Mouse (Mus musculus): ENCODE data around the gene Cnot6. TPM values are rescaled to one million over a fixed set of nuclear protein-coding genes. Genes with fewer than 3 reads are reported as not detected.
A peak's percentile ranks its signal among the peaks of the same experiment; 100 is the strongest.

The Cnot6 gene
- polyA plus RNA-seq, 1 experiment, result 10.8 TPM

DNA sequence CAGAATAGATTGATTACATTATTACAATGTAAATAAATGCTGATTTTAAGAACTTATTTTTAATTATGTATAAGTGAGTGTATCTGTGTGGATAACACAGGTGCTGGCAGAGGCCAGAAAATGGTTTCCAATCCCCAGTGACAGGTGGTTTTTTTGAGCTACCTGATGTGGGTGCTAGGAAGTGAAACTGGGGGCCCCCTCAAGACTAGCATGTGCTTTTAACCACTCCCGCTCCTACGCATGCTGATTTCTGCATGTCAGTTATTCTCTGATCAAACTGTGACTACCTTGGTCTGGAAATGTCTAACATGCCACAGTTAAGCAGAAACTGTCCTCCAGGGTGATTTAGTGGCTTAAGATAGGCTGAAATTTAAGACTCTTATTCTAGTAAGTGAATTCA lies 16.1 kb downstream of the Cnot6 start:
- H3K4me3 ChIP-seq (ENCODE audit: insufficient read depth, low read depth, low read length), result no peak overlapping the region
- H3K4me1 ChIP-seq (ENCODE audit: control insufficient read depth, insufficient read depth, insufficient read length, low read length), result peaks cover 4% of the 10 kb centered on the region; the same call in 1 of the 2 replicates
- H3K27ac ChIP-seq (replicated peaks; ENCODE audit: low read depth, low read length), result no peak overlapping the region

GRCm38 (mm10) chr11:49695695-49696094 lies 16.8 kb downstream of the Cnot6 start:
- Histone ChIP-seq H3K4me3 (ENCODE audit: insufficient read depth, low read depth, low read length) (no peak overlapping the region), H3K27ac (replicated peaks; ENCODE audit: low read depth, low read length) (no peak overlapping the region)

GRCm38 (mm10) chr11:49695013-49695412 lies 17.5 kb downstream of the Cnot6 start:
- Histone ChIP-seq H3K4me3 (ENCODE audit: insufficient read depth, low read depth, low read length) (no peak overlapping the region), H3K27ac (replicated peaks; ENCODE audit: low read depth, low read length) (no peak overlapping the region), H3K4me1 (ENCODE audit: control insufficient read depth, insufficient read depth, insufficient read length, low read length) (peaks cover 4% of the 10 kb centered on the region; the same call in 1 of the 2 replicates)

More at GRCm38 (mm10) chr11:49695695-49696094, 16.8 kb downstream of the Cnot6 start:
- H3K4me1 ChIP-seq (ENCODE audit: control insufficient read depth, insufficient read depth, insufficient read length, low read length), result peaks cover 4% of the 10 kb centered on the region; the same call in 1 of the 2 replicates

- Histone ChIP-seq H3K27ac (replicated peaks; ENCODE audit: low read depth, low read length) (no peak overlapping the region), H3K4me3 (ENCODE audit: insufficient read depth, low read depth, low read length) (no peak overlapping the region), H3K4me1 (ENCODE audit: control insufficient read depth, insufficient read depth, insufficient read length, low read length) (no peaks in the 10 kb centered on the region)
Measured at GRCm38 (mm10) chr11:49684237-49684973, 28.1 kb downstream of the Cnot6 start.

- Histone ChIP-seq H3K4me3 (ENCODE audit: insufficient read depth, low read depth, low read length) (no peak overlapping the region), H3K4me1 (ENCODE audit: control insufficient read depth, insufficient read depth, insufficient read length, low read length) (no peaks in the 10 kb centered on the region), H3K27ac (replicated peaks; ENCODE audit: low read depth, low read length) (no peak overlapping the region)
Measured at GRCm38 (mm10) chr11:49673433-49673832, 39.1 kb downstream of the Cnot6 start.

DNA sequence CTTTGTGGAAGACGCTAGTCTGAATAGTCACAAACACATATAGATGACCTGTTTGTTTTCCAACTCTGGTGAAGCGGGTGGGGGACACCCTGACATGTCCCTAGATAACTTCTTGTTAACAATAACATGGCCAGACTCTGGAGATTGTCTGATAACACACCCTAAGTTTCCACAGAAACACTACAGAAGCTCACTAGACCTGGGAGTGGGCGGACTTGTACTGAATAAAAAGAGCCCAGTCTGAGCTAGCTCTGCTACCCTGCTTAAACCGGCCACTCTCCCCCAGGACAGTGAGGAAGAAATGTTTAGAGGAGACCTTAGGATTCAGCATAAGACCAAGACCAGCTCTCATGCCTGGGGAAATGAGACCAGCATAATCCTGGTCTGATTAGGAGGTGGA lies 47.1 kb downstream of the Cnot6 start:
- Histone ChIP-seq H3K27ac (replicated peaks; ENCODE audit: low read depth, low read length) (no peak overlapping the region), H3K4me1 (ENCODE audit: control insufficient read depth, insufficient read depth, insufficient read length, low read length) (peaks cover 2% of the 10 kb centered on the region; the same call in 1 of the 2 replicates), H3K4me3 (ENCODE audit: insufficient read depth, low read depth, low read length) (no peak overlapping the region)

DNA sequence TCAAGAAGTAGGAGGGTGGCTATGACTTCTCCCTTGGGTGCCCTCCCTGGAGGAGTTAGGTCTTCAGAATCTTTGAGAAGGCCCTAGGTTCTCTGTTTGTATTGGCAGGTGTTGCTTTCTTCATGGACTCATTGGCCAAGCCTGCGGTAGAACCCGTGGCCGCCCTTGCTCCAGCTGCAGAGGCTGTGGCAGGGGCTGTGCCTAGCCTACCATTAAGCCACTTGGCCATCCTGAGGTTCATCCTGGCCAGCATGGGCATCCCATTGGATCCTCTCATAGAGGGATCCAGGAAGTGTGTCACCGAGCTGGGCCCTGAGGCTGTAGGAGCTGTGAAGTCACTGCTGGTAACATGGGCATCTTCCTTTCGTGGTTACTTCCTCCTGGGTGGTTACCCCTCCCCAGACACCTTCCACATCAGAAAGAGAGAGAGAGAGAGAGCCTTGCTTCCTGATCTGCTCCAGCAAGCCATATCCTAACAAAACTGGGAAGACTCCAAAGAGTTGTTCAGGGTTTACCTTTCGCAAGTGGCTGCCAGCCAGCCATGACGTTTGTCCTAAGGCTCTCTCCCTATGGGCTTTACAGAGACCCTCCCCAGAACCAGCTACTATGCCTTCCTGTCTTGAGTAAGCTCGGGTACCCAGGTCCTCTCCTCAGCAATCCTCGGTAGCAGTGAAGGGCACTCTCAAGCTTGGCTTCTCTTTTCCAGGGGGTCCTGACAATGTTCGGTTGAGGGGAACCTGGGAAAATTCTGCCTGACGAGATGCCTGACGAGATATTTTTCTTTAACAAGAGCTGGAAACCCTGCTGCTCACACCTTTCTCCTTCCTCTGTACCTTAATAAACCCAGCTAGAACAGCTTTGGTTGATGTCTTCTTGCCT lies 48.0 kb downstream of the Cnot6 start:
- Histone ChIP-seq H3K4me1 (ENCODE audit: control insufficient read depth, insufficient read depth, insufficient read length, low read length) (peaks cover 4% of the 10 kb centered on the region), H3K27ac (replicated peaks; ENCODE audit: low read depth, low read length) (no peak overlapping the region), H3K4me3 (ENCODE audit: insufficient read depth, low read depth, low read length) (no peak overlapping the region)

GRCm38 (mm10) chr11:49663310-49663709 lies 49.2 kb downstream of the Cnot6 start, which contains the start of gene Scgb3a1:
Gene Scgb3a1, plus strand, starts transcription at chr11:49663610.
- no peak within 1 kb of the TSS for H3K27ac ChIP-seq (replicated peaks; ENCODE audit: low read depth, low read length)
- H3K4me1 ChIP-seq (ENCODE audit: control insufficient read depth, insufficient read depth, insufficient read length, low read length), result peaks cover 15% of the 10 kb centered on the region
- no peak within 1 kb of the TSS for H3K4me3 ChIP-seq (ENCODE audit: insufficient read depth, low read depth, low read length)

DNA sequence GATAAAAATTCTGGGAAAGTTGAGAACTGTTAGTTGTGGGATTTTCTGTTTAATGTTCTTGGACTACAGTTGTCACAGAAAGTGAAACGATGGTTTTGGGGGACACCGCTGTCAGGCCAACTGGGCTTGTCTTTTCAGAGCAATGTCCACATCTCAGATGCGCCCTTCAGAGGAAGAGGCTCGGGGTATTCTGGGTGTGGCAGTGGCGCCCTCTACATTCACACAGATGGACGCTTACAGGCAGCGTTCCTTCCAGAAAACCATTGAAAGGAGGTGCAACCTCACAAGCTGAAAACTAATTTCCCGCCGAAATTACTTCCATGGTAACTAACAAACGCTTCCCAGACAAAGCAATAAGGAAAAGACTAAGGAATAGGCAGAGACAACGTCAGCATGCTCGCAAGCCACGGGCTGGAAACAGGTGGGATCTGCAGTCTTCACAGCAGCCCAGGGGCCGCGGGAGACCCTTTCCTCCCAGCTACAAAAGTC lies 50.2 kb downstream of the Cnot6 start:
- H3K4me3 ChIP-seq (ENCODE audit: insufficient read depth, low read depth, low read length), result no peak overlapping the region
- peaks cover 15% of the 10 kb centered on the region for H3K4me1 ChIP-seq (ENCODE audit: control insufficient read depth, insufficient read depth, insufficient read length, low read length)
- no peak overlapping the region for H3K27ac ChIP-seq (replicated peaks; ENCODE audit: low read depth, low read length)

GRCm38 (mm10) chr11:49659470-49659799 lies 53.1 kb downstream of the Cnot6 start:
- peaks cover 15% of the 10 kb centered on the region for H3K4me1 ChIP-seq (ENCODE audit: control insufficient read depth, insufficient read depth, insufficient read length, low read length)
- no peak overlapping the region for H3K4me3 ChIP-seq (ENCODE audit: insufficient read depth, low read depth, low read length)
- peak overlapping the region; percentile 28 for H3K27ac ChIP-seq (replicated peaks; ENCODE audit: low read depth, low read length)

GRCm38 (mm10) chr11:49658791-49659469 lies 53.6 kb downstream of the Cnot6 start:
- Histone ChIP-seq H3K27ac (replicated peaks; ENCODE audit: low read depth, low read length) (peak overlapping the region; percentile 28), H3K4me1 (ENCODE audit: control insufficient read depth, insufficient read depth, insufficient read length, low read length) (peaks cover 15% of the 10 kb centered on the region), H3K4me3 (ENCODE audit: insufficient read depth, low read depth, low read length) (no peak overlapping the region)

DNA sequence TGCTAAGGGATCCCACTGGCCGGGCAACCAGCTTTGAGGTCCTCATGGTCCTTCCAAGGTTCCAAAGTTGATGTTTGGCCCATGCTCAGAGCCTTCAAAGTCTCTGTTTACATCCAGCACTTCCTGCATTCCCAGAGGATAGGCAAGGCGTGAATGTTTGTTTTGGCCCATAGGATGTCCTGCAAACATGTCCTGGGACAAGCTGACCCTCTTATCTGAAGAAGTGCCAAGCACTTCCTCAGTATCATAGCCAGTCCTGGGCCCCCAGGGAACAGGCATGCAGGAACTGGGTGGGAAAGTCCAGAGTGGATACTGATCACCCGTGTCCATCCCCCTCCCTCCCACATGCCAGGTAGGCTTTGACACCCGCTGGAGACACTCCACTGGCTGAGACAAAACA lies 54.5 kb downstream of the Cnot6 start:
- Histone ChIP-seq H3K4me1 (ENCODE audit: control insufficient read depth, insufficient read depth, insufficient read length, low read length) (peaks cover 13% of the 10 kb centered on the region), H3K27ac (replicated peaks; ENCODE audit: low read depth, low read length) (no peak overlapping the region), H3K4me3 (ENCODE audit: insufficient read depth, low read depth, low read length) (no peak overlapping the region)

DNA sequence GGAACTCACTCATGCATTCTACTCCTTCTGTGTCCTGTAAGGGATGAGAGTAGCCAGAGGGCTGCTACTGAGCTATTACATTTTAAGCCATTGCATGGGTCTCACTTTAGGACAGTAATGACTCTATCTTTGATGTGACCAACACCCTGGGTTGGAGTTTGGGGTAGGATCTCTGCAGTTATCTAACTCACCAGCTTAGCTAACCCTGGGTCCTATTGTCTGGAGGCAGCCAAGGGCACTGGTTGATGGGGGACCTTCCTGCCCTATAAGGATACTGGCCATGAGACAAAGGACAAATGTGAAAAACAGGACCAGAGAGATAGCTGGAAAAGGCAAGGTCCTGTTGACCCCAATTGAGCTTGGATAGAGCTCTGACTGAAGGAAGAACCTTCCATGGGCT lies 57.0 kb downstream of the Cnot6 start:
- Histone ChIP-seq H3K4me3 (ENCODE audit: insufficient read depth, low read depth, low read length) (no peak overlapping the region), H3K4me1 (ENCODE audit: control insufficient read depth, insufficient read depth, insufficient read length, low read length) (peaks cover 15% of the 10 kb centered on the region), H3K27ac (replicated peaks; ENCODE audit: low read depth, low read length) (no peak overlapping the region)

- H3K27ac ChIP-seq (replicated peaks; ENCODE audit: low read depth, low read length), result no peak overlapping the region
- peaks cover 14% of the 10 kb centered on the region for H3K4me1 ChIP-seq (ENCODE audit: control insufficient read depth, insufficient read depth, insufficient read length, low read length)
- no peak overlapping the region for H3K4me3 ChIP-seq (ENCODE audit: insufficient read depth, low read depth, low read length)
Measured at GRCm38 (mm10) chr11:49654651-49655050, 57.9 kb downstream of the Cnot6 start.

- peak overlapping the region; percentile 31; the same call in 1 of the 2 replicates for H3K4me3 ChIP-seq (ENCODE audit: insufficient read depth, low read depth, low read length)
- peaks cover 2% of the 10 kb centered on the region; the same call in 1 of the 2 replicates for H3K4me1 ChIP-seq (ENCODE audit: control insufficient read depth, insufficient read depth, insufficient read length, low read length)
- H3K27ac ChIP-seq (replicated peaks; ENCODE audit: low read depth, low read length), result no peak overlapping the region
Measured at GRCm38 (mm10) chr11:49653079-49653408, 59.5 kb downstream of the Cnot6 start.

All from brown adipose tissue, adult 24 weeks (tissue).